Mouse (Mus musculus): ENCODE measurements around the gene Pglyrp1.

DNA sequence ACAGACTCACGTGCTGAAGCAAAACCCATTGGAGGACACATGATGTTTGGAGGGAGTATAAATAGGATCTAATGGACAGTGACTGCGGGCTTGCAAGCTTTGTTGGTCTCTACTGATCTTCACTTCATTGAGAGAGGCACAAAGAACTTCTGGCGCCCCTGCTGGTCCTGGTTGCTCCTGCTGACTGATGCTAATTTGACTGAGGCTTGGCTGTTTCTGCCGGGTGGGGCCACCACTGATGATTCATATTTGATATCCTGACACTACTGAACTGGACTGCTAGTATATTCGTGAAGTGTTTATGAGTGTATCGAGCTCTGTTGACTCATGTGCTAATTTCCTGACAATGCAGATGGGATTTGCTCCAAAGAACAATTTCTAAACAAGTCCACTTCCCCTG lies 8.3 kb upstream of the Pglyrp1 start:
- TF ChIP-seq CTCF (IDR thresholded peaks at IDR 0.05; ENCODE audit: control insufficient read depth, insufficient read depth, low read length), result no peak
- TF ChIP-seq POLR2A (IDR thresholded peaks at IDR 0.05; ENCODE audit: borderline replicate concordance, control insufficient read depth, low read depth, low read length), result no peak

Data from bone marrow, adult 2 months (tissue).